Mouse (Mus musculus) liver, adult 2 months (tissue): ENCODE measurements around the gene Slc35a5.

Source experiments
- CTCF ChIP-seq: fragments of 200-500 bp; IDR thresholded peaks from 2 replicates; pipeline ENCODE4 v1.5.1; 2011; ENCODE audit warnings: low read depth, low read length, control low read depth
- POLR2A ChIP-seq: fragments of 200-500 bp; IDR thresholded peaks from 2 replicates; pipeline ENCODE4 v1.6.1; 2011; ENCODE audit warnings: low read length, control low read depth; ENCODE audit not compliant: insufficient read depth; ENCODE audit errors: extremely low read depth

DNA sequence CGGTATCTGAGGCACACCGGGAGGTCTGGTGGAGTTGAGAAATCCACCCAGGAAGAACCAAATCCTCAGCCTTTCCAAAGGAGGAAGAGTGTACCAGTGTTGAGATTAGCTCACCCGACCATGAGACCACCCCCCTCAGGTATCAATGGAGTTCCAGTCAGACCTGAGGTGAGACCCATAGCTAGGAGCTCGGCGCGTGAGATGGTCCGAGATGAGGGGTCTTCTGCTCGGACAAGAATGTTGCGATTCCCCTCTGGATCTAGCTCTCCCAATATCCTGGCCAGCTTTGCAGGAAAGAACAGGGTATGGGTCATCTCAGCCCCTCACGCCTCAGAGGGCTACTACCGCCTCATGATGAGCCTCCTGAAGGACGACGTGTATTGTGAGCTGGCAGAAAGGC, 63.5 kb downstream of the Slc35a5 start:
- TF ChIP-seq CTCF (no peak), POLR2A (no peak)
